Mouse (Mus musculus) G1E (cell line): ENCODE results near the gene Pnpo. TPM values are rescaled to one million over a fixed set of nuclear protein-coding genes. Genes with fewer than 3 reads are reported as not detected.

Experiments used
- ATAC-seq: 2 replicates; pipeline ENCODE4 v1.8.0; 2016; ENCODE audit warnings: mild to moderate bottlenecking; ENCODE audit not compliant: insufficient number of reproducible peaks, poor library complexity, low FRiP score, severe bottlenecking; ENCODE audit errors: extremely low read depth
- DNase-seq: peaks from one replicate; pipeline ENCODE4 v3.0.0; 2012; ENCODE audit warnings: low spot score
- H3K27me3 ChIP-seq: 2 replicates; pipeline ENCODE4 v1.6.1; 2012; ENCODE audit warnings: mild to moderate bottlenecking, low read length, inconsistent platforms; ENCODE audit not compliant: insufficient read depth
- H3K36me3 ChIP-seq: replicated peaks from 2 replicates; pipeline ENCODE3; 2012; ENCODE audit warnings: mild to moderate bottlenecking, inconsistent platforms
- H3K4me1 ChIP-seq: 2 replicates; pipeline ENCODE4 v1.6.1; 2012; ENCODE audit warnings: low read depth, low read length, inconsistent platforms, mixed read lengths; ENCODE audit not compliant: insufficient read depth
- H3K4me3 ChIP-seq: 2 replicates; pipeline ENCODE4 v1.5.1; 2012; ENCODE audit warnings: low read depth, mild to moderate bottlenecking, inconsistent platforms, low read length, moderate library complexity, mixed read lengths
- H3K9me3 ChIP-seq: replicated peaks from 2 replicates; pipeline ENCODE4 v1.6.1; 2012; ENCODE audit warnings: inconsistent platforms
- CTCF ChIP-seq: IDR thresholded peaks from 2 replicates; pipeline ENCODE4 v1.5.1; 2012; ENCODE audit warnings: low read depth, low read length, inconsistent platforms, mixed read lengths
- GATA1 ChIP-seq: IDR thresholded peaks from 2 replicates; pipeline ENCODE4 v1.6.1; 2012; ENCODE audit warnings: borderline replicate concordance, low read length, inconsistent platforms, mixed read lengths
- GATA2 ChIP-seq: IDR thresholded peaks from 2 replicates; pipeline ENCODE4 v1.6.1; 2012; ENCODE audit warnings: low read depth, low read length, inconsistent platforms, borderline replicate concordance
- POLR2AphosphoS5 ChIP-seq: IDR thresholded peaks from 2 replicates; pipeline ENCODE4 v1.6.1; 2012; ENCODE audit warnings: low read depth, low read length, inconsistent platforms; ENCODE audit not compliant: insufficient replicate concordance
- TAL1 ChIP-seq: conservative IDR thresholded peaks from 2 replicates; pipeline ENCODE4 v1.6.1; 2012; ENCODE audit warnings: low read depth, low read length, inconsistent platforms, mixed read lengths
- polyA plus RNA-seq: library from polyadenylated mRNA; stranded (reverse); fragments of >175 nt; gene quantifications from 2 replicates; pipeline ENCODE4 v1.2.3, GENCODE M21; 2012
- total RNA-seq, 2 experiments: library from RNA; stranded (forward) in 1 of 2; stranded (reverse) in 1 of 2; fragments of 200-1000 nt in 1 of 2; fragments of >200 nt in 1 of 2; fragmentation: Nextera tagmentation in 1 of 2; gene quantifications; 2 replicates each; pipeline ENCODE4 v1.2.3; 2014 to 2017

Gene Pnpo
- total and polyA plus RNA-seq, 3 experiments, result 97.1 to 298 (median 123) TPM

- peak; percentile 95 for DNase-seq
- Histone ChIP-seq H3K9me3 (no peaks in the 10 kb centered on the region), H3K27me3 (no peaks in the 10 kb centered on the region), H3K4me1 (peaks cover 68% of the 10 kb centered on the region), H3K4me3 (peak within 1 kb of the TSS; percentile 79), H3K36me3 (peaks cover 39% of the 10 kb centered on the region)
- TF ChIP-seq GATA2, result no peak
- peak; percentile 38 for TF ChIP-seq CTCF
- peak; percentile 98 for ATAC-seq
Measured at GRCm38 (mm10) chr11:96916044-96916884, 27.5 kb downstream of the Pnpo start, which contains the start of gene Cdk5rap3. Gene Cdk5rap3, minus strand, starts transcription at chr11:96916496.

GRCm38 (mm10) chr11:96912682-96913081 lies 31.1 kb downstream of the Pnpo start:
- DNase-seq (no peak), ATAC-seq (no peak)
- Histone ChIP-seq H3K36me3 (peaks cover 75% of the 10 kb centered on the region), H3K4me3 (no peak overlapping the region), H3K9me3 (no peaks in the 10 kb centered on the region), H3K4me1 (peaks cover 37% of the 10 kb centered on the region), H3K27me3 (no peaks in the 10 kb centered on the region)
- TF ChIP-seq GATA1 (no peak), POLR2AphosphoS5 (no peak), TAL1 (no peak), GATA2 (no peak), CTCF (no peak)

- H3K4me1 ChIP-seq, result peaks cover 28% of the 10 kb centered on the region
- DNase-seq (peak; percentile 63), ATAC-seq (peak; percentile 40; the same call in 1 of the 2 replicates)
- no peaks in the 10 kb centered on the region for H3K27me3 ChIP-seq
- no peaks in the 10 kb centered on the region for H3K9me3 ChIP-seq
- H3K4me3 ChIP-seq, result no peak overlapping the region
- no peak for TF ChIP-seq GATA1
- no peak for TF ChIP-seq POLR2AphosphoS5
- TF ChIP-seq TAL1, result no peak
- TF ChIP-seq CTCF, result peak; percentile 40; the same call in 1 of the 2 replicates
- no peak for TF ChIP-seq GATA2
- H3K36me3 ChIP-seq, result peaks cover 95% of the 10 kb centered on the region
Measured at GRCm38 (mm10) chr11:96910003-96910402, 33.8 kb downstream of the Pnpo start.

GRCm38 (mm10) chr11:96908594-96908993 lies 35.2 kb downstream of the Pnpo start:
- TF ChIP-seq CTCF (no peak), GATA2 (no peak), TAL1 (no peak), GATA1 (no peak), POLR2AphosphoS5 (no peak)
- ATAC-seq (no peak), DNase-seq (no peak)
- H3K27me3 ChIP-seq, result no peaks in the 10 kb centered on the region
- H3K4me3 ChIP-seq, result no peak overlapping the region
- H3K4me1 ChIP-seq, result peaks cover 23% of the 10 kb centered on the region
- peaks cover 82% of the 10 kb centered on the region for H3K36me3 ChIP-seq
- H3K9me3 ChIP-seq, result no peaks in the 10 kb centered on the region

GRCm38 (mm10) chr11:96906431-96907161 lies 37.2 kb downstream of the Pnpo start:
- H3K27me3 ChIP-seq, result peaks cover 11% of the 10 kb centered on the region
- TF ChIP-seq GATA1 (no peak), CTCF (no peak), TAL1 (no peak), POLR2AphosphoS5 (no peak), GATA2 (no peak)
- DNase-seq, result no peak
- no peak for ATAC-seq
- H3K4me3 ChIP-seq, result no peak overlapping the region
- peaks cover 62% of the 10 kb centered on the region for H3K36me3 ChIP-seq
- no peaks in the 10 kb centered on the region for H3K9me3 ChIP-seq
- peaks cover 15% of the 10 kb centered on the region for H3K4me1 ChIP-seq
